Mouse (Mus musculus): Measurements from ENCODE around the gene Uchl5.

GRCm38 (mm10) chr1:143770444-143771109, 6.5 kb upstream of the Uchl5 start:
- no peak for TF ChIP-seq POLR2A (IDR thresholded peaks at IDR 0.05; ENCODE audit: insufficient read depth, low read length)
- TF ChIP-seq CTCF (IDR thresholded peaks at IDR 0.05; ENCODE audit: low read depth, low read length) = no peak

Measured in ES-Bruce4 (cell line).